Mouse (Mus musculus): Measurements from ENCODE around the gene Zfp648.

Gene Zfp648

DNA sequence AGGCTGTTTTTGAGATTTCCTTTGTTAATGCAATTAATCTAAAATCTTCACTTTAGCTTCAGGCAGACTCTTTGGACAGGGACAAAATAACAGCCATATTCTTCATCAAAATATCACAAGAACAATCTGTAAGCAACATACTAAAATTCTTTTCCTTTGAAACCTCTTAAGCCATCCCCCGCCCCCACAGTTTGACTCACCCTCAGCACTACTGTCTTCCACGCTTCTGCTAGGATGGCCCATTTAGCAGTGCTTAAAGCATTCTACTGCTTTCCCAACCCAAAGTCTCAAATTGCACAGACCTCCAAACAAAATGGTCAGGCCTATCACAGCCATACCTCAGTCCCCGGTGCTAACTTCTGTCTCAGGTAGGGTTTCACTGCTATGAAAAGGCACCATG is 19.6 kb downstream of the Zfp648 start:
- no peak for DNase-seq (ENCODE audit: low spot score in 2 of 2)

DNA sequence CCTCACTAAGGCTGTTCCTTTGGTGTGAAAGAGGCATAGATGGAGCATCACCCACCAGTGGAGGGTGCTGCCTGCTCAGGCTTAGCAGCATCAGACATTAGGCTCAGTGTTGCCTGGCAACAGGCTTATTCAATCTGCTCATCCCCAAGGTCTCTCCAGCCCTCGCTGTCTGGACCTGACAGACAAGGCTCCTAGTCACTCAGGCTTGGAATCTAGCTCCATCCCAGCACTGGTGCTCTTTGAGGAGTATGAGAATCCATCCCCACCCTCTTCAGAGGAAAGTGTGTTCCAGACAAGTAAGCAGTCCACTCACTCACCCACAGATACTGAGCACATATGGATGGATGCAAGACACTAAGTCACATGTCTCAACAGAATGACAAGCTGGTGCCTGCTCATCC is 22.8 kb downstream of the Zfp648 start:
- DNase-seq (ENCODE audit: low spot score in 2 of 2) = no peak

- DNase-seq (ENCODE audit: low spot score in 2 of 2) = no peak
Observed at GRCm38 (mm10) chr1:154232594-154232993, 31.6 kb downstream of the Zfp648 start.

DNA sequence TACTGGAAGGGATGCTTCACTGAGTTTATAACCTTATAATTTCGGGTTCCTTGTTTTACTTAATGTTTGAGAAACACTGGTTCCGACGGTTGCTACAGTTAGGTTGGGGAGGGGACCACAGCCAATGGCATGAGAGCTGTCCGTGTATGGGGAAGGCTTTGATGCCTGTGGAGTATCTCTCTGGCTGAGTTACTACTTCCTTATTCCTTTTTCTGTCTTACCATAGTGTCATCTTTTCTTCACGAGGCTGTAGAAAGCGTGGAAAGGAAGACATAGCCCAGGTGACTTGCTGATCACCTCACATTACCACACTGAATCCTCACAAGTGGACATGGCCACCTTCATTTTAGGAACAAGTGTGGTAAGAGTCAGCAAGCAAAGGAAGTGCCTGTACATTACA is 32.0 kb downstream of the Zfp648 start:
- DNase-seq (ENCODE audit: low spot score in 2 of 2) = no peak

- DNase-seq (ENCODE audit: low spot score in 2 of 2) = no peak
Observed at GRCm38 (mm10) chr1:154234814-154235213, 33.8 kb downstream of the Zfp648 start.

DNA sequence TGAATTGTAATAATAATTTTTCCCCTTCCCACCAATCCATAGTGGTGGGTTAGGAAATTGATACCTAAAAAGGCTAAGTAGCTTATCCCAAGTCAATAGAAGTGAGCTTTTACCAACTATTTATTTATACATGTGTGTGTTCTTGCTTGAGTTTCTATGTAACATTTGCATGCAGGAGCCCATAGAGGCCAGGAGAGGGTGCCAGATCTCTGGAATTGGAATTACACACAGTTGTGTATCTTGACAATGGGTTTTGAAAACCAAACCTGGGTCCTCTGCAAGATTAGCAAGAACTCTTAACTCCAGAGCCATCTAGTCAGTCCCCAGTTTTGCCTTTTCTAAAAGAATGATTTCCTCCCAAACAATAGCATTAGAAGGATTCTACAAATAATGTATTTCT is 37.9 kb downstream of the Zfp648 start:
- DNase-seq (ENCODE audit: low spot score in 2 of 2) = no peak

DNA sequence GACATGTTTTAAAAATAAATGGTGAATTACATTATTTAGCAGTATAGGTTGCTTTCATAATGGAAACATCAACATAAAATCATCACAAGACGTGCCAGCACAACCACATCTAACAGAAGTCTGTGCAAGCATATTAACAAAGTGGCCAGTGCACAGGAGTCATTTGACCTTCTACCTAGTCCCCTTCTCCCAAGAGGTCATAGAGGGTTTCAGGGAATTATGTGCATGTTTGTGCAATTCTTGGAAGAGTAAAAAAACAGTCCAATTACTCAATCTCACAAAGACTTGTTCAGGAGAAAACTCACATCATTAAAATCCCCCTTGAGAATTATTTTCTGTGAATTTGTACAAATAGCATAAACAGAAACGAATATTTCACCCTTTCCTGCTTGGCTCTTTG is 50.2 kb downstream of the Zfp648 start:
- no peak for DNase-seq (ENCODE audit: low spot score in 2 of 2)

DNA sequence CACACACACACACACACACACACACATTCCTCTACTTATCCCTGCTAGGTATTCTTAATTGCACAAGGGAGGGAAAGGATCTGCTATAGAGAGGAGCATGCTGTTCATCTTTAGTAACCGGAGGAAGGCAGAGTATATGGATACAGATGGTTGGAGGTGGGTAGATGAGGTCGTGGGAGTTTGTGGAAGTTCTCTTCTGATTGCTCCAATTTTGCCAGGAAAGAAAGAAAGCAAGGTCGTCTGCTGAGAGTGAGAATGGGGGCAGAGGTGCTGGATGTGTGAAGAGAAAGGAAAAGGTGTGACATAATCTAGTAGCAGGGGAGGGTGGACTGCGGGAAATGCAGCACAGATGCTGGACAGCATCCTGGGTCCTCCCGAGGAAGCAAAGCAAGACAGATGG is 51.8 kb downstream of the Zfp648 start:
- no peak for DNase-seq (ENCODE audit: low spot score in 2 of 2)

Data from urinary bladder, postnatal 36 days (tissue).